Mouse (Mus musculus) MEL (cell line): Measurements from ENCODE around the gene Trdn. TPM values are rescaled to one million over a fixed set of nuclear protein-coding genes. Genes with fewer than 3 reads are reported as not detected.

Experiments used
- DNase-seq: peaks from one replicate; pipeline ENCODE4 v3.0.0; 2011; ENCODE audit warnings: low read depth, low spot score
- H3K27ac ChIP-seq: 2 replicates; pipeline ENCODE4 v1.5.1; 2012; ENCODE audit warnings: low read depth, mild to moderate bottlenecking, control low read depth, low read length, moderate library complexity; ENCODE audit not compliant: control insufficient read depth
- H3K27me3 ChIP-seq, 2 experiments: fragments of 150-350 bp in 1 of 2; sonication (generic) in 1 of 2; 2 replicates each; pipeline ENCODE4 v1.6.1; 2012; ENCODE audit warnings: low read length in 2 of 2, mild to moderate bottlenecking in 2 of 2, improper control_type of control experiment in 1 of 2, moderate library complexity in 1 of 2; ENCODE audit not compliant: insufficient read depth in 2 of 2, control insufficient read depth in 1 of 2
- H3K36me3 ChIP-seq, 2 experiments: 2 replicates each; pipeline ENCODE4 v1.6.1; 2012 to 2014; ENCODE audit warnings: low read length in 2 of 2, improper control_type of control experiment in 1 of 2, inconsistent platforms in 1 of 2, mild to moderate bottlenecking in 1 of 2; ENCODE audit not compliant: insufficient read depth in 2 of 2, control insufficient read depth in 1 of 2
- H3K4me1 ChIP-seq, 2 experiments: fragments of 150-350 bp in 1 of 2; sonication (generic) in 1 of 2; 2 replicates each; pipeline ENCODE4 v1.6.1; 2012; ENCODE audit warnings: low read length in 2 of 2, improper control_type of control experiment in 1 of 2, mild to moderate bottlenecking in 1 of 2; ENCODE audit not compliant: insufficient read depth in 2 of 2, control insufficient read depth in 1 of 2
- H3K4me3 ChIP-seq, 2 experiments: fragments of 150-350 bp in 1 of 2; sonication (generic) in 1 of 2; 2 replicates each; pipeline ENCODE4 v1.5.1; 2012; ENCODE audit warnings: low read depth in 2 of 2, low read length in 2 of 2, mild to moderate bottlenecking in 2 of 2, moderate library complexity in 2 of 2, control low read depth in 1 of 2, improper control_type of control experiment in 1 of 2; ENCODE audit not compliant: control insufficient read depth in 1 of 2, insufficient read depth in 1 of 2
- H3K79me2 ChIP-seq: 2 replicates; pipeline ENCODE4 v1.6.1; 2012; ENCODE audit warnings: mild to moderate bottlenecking, low read length, moderate library complexity; ENCODE audit not compliant: control insufficient read depth, poor library complexity, insufficient read depth
- H3K9ac ChIP-seq: 2 replicates; pipeline ENCODE4 v1.6.1; 2012; ENCODE audit warnings: low read depth, mild to moderate bottlenecking, control low read depth, low read length, moderate library complexity; ENCODE audit not compliant: control insufficient read depth, poor library complexity, severe bottlenecking
- H3K9me3 ChIP-seq: fragments of 150-350 bp; sonication (generic); replicated peaks from 2 replicates; pipeline ENCODE4 v1.6.1; 2012; ENCODE audit warnings: mild to moderate bottlenecking, low read length, improper control_type of control experiment, moderate library complexity; ENCODE audit not compliant: insufficient read depth
- CHD1 ChIP-seq: IDR thresholded peaks from 2 replicates; pipeline ENCODE4 v1.6.1; 2012; ENCODE audit warnings: low read depth, mild to moderate bottlenecking, inconsistent platforms, low read length, improper control_type of control experiment
- CHD2 ChIP-seq: IDR thresholded peaks from 2 replicates; pipeline ENCODE4 v1.6.1; 2011; ENCODE audit warnings: low read length, improper control_type of control experiment
- CTCF ChIP-seq, 3 experiments: IDR thresholded peaks in 2 of 3; conservative IDR thresholded peaks in 1 of 3; 2 replicates each; pipeline ENCODE4 v1.5.1; 2011 to 2012; ENCODE audit warnings: low read length in 3 of 3, low read depth in 2 of 3, mild to moderate bottlenecking in 2 of 3, improper control_type of control experiment in 1 of 3, inconsistent platforms in 1 of 3, mixed read lengths in 1 of 3, moderate library complexity in 1 of 3; ENCODE audit not compliant: control insufficient read depth in 1 of 3, insufficient read depth in 1 of 3, poor library complexity in 1 of 3, severe bottlenecking in 1 of 3
- GATA1 ChIP-seq: IDR thresholded peaks from 2 replicates; pipeline ENCODE4 v1.6.1; 2011; ENCODE audit warnings: low read depth, low read length, improper control_type of control experiment
- KAT2A ChIP-seq: conservative IDR thresholded peaks from 2 replicates; pipeline ENCODE4 v1.6.1; 2012; ENCODE audit warnings: low read depth, low read length, improper control_type of control experiment, inconsistent platforms
- MAFK ChIP-seq: IDR thresholded peaks from 2 replicates; pipeline ENCODE4 v1.6.1; 2011; ENCODE audit warnings: low read depth, mild to moderate bottlenecking, low read length, improper control_type of control experiment, borderline replicate concordance
- MAX ChIP-seq: IDR thresholded peaks from 2 replicates; pipeline ENCODE4 v1.6.1; 2011; ENCODE audit warnings: low read length, improper control_type of control experiment
- MAZ ChIP-seq: IDR thresholded peaks from 2 replicates; pipeline ENCODE4 v1.6.1; 2012; ENCODE audit warnings: low read depth, mild to moderate bottlenecking, inconsistent platforms, low read length, improper control_type of control experiment
- MXI1 ChIP-seq: IDR thresholded peaks from 2 replicates; pipeline ENCODE4 v1.6.1; 2011; ENCODE audit warnings: mild to moderate bottlenecking, low read depth, low read length, improper control_type of control experiment
- MYB ChIP-seq: IDR thresholded peaks from 2 replicates; pipeline ENCODE4 v1.6.1; 2011; ENCODE audit warnings: mild to moderate bottlenecking, low read depth, low read length, improper control_type of control experiment
- NRF1 ChIP-seq: IDR thresholded peaks from 2 replicates; pipeline ENCODE4 v1.6.1; 2014; ENCODE audit warnings: low read depth, mild to moderate bottlenecking, inconsistent platforms, low read length, improper control_type of control experiment, moderate library complexity; ENCODE audit not compliant: poor library complexity, insufficient read depth, severe bottlenecking
- POLR2AphosphoS2 ChIP-seq: IDR thresholded peaks from 2 replicates; pipeline ENCODE4 v1.6.1; 2011; ENCODE audit warnings: low read length, improper control_type of control experiment
- RCOR1 ChIP-seq: IDR thresholded peaks from 2 replicates; pipeline ENCODE4 v1.6.1; 2012; ENCODE audit warnings: low read depth, mild to moderate bottlenecking, inconsistent platforms, low read length, improper control_type of control experiment
- TAL1 ChIP-seq: IDR thresholded peaks from 2 replicates; pipeline ENCODE4 v1.6.1; 2012; ENCODE audit warnings: mild to moderate bottlenecking, inconsistent platforms, low read length, moderate library complexity, mixed read lengths
- USF2 ChIP-seq, 2 experiments: IDR thresholded peaks; 2 replicates each; pipeline ENCODE4 v1.6.1; 2011 to 2012; ENCODE audit warnings: improper control_type of control experiment in 2 of 2, low read length in 2 of 2, borderline replicate concordance in 1 of 2, inconsistent platforms in 1 of 2, low read depth in 1 of 2, mild to moderate bottlenecking in 1 of 2; ENCODE audit not compliant: insufficient read depth in 1 of 2
- ZKSCAN1 ChIP-seq: IDR thresholded peaks from 2 replicates; pipeline ENCODE4 v1.6.1; 2012; ENCODE audit warnings: low read depth, mild to moderate bottlenecking, inconsistent platforms, low read length, improper control_type of control experiment, moderate library complexity
- ZNF384 ChIP-seq: IDR thresholded peaks from 2 replicates; pipeline ENCODE4 v1.6.1; 2012; ENCODE audit warnings: low read depth, mild to moderate bottlenecking, inconsistent platforms, low read length, improper control_type of control experiment
- polyA plus RNA-seq, 2 experiments: library from polyadenylated mRNA; stranded (reverse) in 1 of 2; unstranded in 1 of 2; fragments of >175 nt in 1 of 2; fragments of >200 nt in 1 of 2; gene quantifications; 2 replicates each; pipeline versions ENCODE4 v1.2.1 to v1.2.4; 2012; ENCODE audit warnings: low replicate concordance in 2 of 2, low read depth in 1 of 2; ENCODE audit not compliant: insufficient read length in 2 of 2, insufficient read depth in 1 of 2, missing spikeins in 1 of 2
- total RNA-seq: library from RNA; depleted of rRNA; stranded (reverse); fragments of 300-350 nt; gene quantifications from 2 replicates; pipeline ENCODE4 v1.2.3, GENCODE M21; 2012

Trdn gene
- total and polyA plus RNA-seq, 3 experiments, result not detected

DNA sequence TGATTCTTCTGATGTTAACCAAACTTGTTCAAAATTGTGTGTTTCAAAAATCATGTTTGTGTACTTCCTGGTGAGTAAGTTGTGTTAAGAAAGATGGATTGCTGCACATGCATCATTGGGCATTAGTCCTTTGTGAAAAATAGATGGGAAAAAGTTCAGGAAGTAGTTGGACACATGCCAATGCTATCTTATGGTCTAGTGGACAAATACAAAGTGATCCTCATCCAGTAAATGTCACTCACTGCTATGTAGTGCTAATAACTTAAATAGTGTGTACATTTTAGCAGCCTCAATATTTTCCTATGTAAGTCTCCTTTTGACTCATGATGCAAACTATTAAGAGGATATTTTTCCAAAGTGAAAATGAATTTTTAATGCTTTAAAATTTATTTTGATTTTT is 27.6 kb downstream of the Trdn start:
- no peaks in the 10 kb centered on the region for H3K36me3 ChIP-seq
- no peak overlapping the region for H3K27ac ChIP-seq
- DNase-seq, result no peak
- H3K27me3 ChIP-seq, result no peaks in the 10 kb centered on the region
- no peak overlapping the region for H3K9ac ChIP-seq
- TF ChIP-seq USF2 (IDR thresholded peaks at IDR 0.05; ENCODE audit: borderline replicate concordance in 1 of 2, insufficient read depth in 1 of 2, low read depth in 1 of 2, low read length in 2 of 2) (no peak), TAL1 (no peak), KAT2A (no peak), ZKSCAN1 (no peak), POLR2AphosphoS2 (no peak), ZNF384 (no peak), MYB (no peak), CHD2 (no peak), MAX (no peak), NRF1 (no peak)
- TF ChIP-seq, all 39 proteins: peak for 0
- Histone ChIP-seq H3K79me2 (no peaks in the 10 kb centered on the region), H3K4me3 (no peak overlapping the region), H3K4me1 (no peaks in the 10 kb centered on the region), H3K9me3 (no peaks in the 10 kb centered on the region)

DNA sequence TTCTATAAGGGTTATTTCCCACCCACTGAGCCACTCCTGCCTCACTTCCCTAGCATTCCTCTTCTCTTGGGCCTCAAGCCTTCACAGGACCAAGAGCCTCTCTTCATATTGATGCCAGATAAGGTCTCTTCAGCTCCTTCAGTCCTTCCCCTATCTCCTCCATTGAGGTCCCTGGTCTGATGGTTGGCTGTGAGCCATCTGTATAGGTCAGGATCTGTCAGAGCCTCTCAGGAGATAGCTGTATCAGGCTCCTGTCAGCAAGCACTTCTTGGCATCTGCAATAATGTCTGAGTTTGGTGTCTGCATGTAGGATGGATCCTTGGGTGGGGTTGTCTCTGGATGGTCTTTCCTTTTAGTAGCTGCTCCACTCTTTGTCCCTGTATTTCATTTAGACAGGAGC is 42.7 kb downstream of the Trdn start:
- Histone ChIP-seq H3K9ac (no peak overlapping the region), H3K36me3 (no peaks in the 10 kb centered on the region), H3K27ac (no peak overlapping the region), H3K4me3 (no peak overlapping the region), H3K79me2 (no peaks in the 10 kb centered on the region), H3K27me3 (no peaks in the 10 kb centered on the region), H3K4me1 (no peaks in the 10 kb centered on the region), H3K9me3 (no peaks in the 10 kb centered on the region)
- DNase-seq, result no peak
- TF ChIP-seq ZNF384 (no peak), MXI1 (no peak), GATA1 (no peak), CHD1 (no peak), CTCF (IDR thresholded peaks at IDR 0.05 in 2 of 3, conservative IDR thresholded peaks at IDR 0.05 in 1 of 3; ENCODE audit: control insufficient read depth in 1 of 3, insufficient read depth in 1 of 3, low read depth in 2 of 3, low read length in 3 of 3, poor library complexity in 1 of 3, severe bottlenecking in 1 of 3) (no peak), POLR2AphosphoS2 (no peak), RCOR1 (no peak), MAFK (no peak), MAZ (no peak)
